ENCODE assay signal across 8 mouse cellular contexts in genomic region chr10:125387782-125388415, GRCm38 (mm10). TPM values are rescaled to one million over a fixed set of nuclear protein-coding genes. Genes with fewer than 3 reads are reported as not detected.
DNase-seq lines count a peak whose midpoint lies in the region; ATAC-seq and TF ChIP-seq lines count a peak whose summit lies in the region.

No protein-coding gene starts in this region.

- H3K9ac ChIP-seq in intestine, embryonic 15.5 days: no peak overlapping the region
- no peak overlapping the region for H3K9ac ChIP-seq in intestine, postnatal 0 days (ENCODE audit: low read depth, low read length)
- H3K9ac ChIP-seq in forebrain, postnatal 0 days: peak overlapping the region; percentile 45
- H3K9ac ChIP-seq in lung, postnatal 0 days (replicated peaks; ENCODE audit: low read depth): no peak overlapping the region

- H3K27ac ChIP-seq in intestine, embryonic 15.5 days: no peak overlapping the region
- H3K27ac ChIP-seq in intestine, postnatal 0 days (ENCODE audit: low read depth, low read length): no peak overlapping the region
- peak overlapping the region; percentile 96 for H3K27ac ChIP-seq in bone marrow macrophage, adult 2 months (ENCODE audit: insufficient read depth, low read depth, low read length)
- peak overlapping the region; percentile 70 for H3K27ac ChIP-seq in forebrain, postnatal 0 days (ENCODE audit: low read depth, low read length)
- H3K27ac ChIP-seq in lung, postnatal 0 days (ENCODE audit: low read length): no peak overlapping the region

- 0 out of 2 replicates have a peak, but pooled peaks cover 5% of the 10 kb centered on the region for H3K4me1 ChIP-seq in intestine, embryonic 15.5 days (replicated peaks)
- no peaks in the 10 kb centered on the region for H3K4me1 ChIP-seq in intestine, postnatal 0 days (replicated peaks; ENCODE audit: control insufficient read depth, insufficient read depth, low read length)
- H3K4me1 ChIP-seq in bone marrow macrophage, adult 2 months (ENCODE audit: control insufficient read depth, insufficient read depth, low read length): peaks cover 17% of the 10 kb centered on the region
- 0 out of 2 replicates have a peak, but pooled peaks cover 5% of the 10 kb centered on the region for H3K4me1 ChIP-seq in forebrain, postnatal 0 days (ENCODE audit: insufficient read depth)
- no peaks in the 10 kb centered on the region for H3K4me1 ChIP-seq in lung, postnatal 0 days (ENCODE audit: insufficient read depth, low read depth, low read length)

- TF ChIP-seq EP300 in lung, postnatal 0 days (IDR thresholded peaks at IDR 0.05): no peak

- no peak overlapping the region for H3K4me3 ChIP-seq in intestine, embryonic 15.5 days (replicated peaks)
- no peak overlapping the region for H3K4me3 ChIP-seq in intestine, postnatal 0 days (ENCODE audit: low read depth, low read length)
- peak overlapping the region; percentile 68 for H3K4me3 ChIP-seq in bone marrow macrophage, adult 2 months (ENCODE audit: insufficient read depth, low read length)
- peak overlapping the region; percentile 79 for H3K4me3 ChIP-seq in forebrain, postnatal 0 days (ENCODE audit: low read depth, low read length)
- H3K4me3 ChIP-seq in lung, postnatal 0 days (ENCODE audit: low read depth, low read length): no peak overlapping the region

- TF ChIP-seq POLR2A in bone marrow macrophage, adult 2 months (IDR thresholded peaks at IDR 0.05; ENCODE audit: borderline replicate concordance, low read depth, low read length): no peak

- no peaks in the 10 kb centered on the region for H3K9me3 ChIP-seq in intestine, embryonic 15.5 days
- H3K9me3 ChIP-seq in intestine, postnatal 0 days (ENCODE audit: control insufficient read depth): no peaks in the 10 kb centered on the region
- no peaks in the 10 kb centered on the region for H3K9me3 ChIP-seq in forebrain, postnatal 0 days (ENCODE audit: low read length)
- H3K9me3 ChIP-seq in lung, postnatal 0 days (ENCODE audit: low read length): no peaks in the 10 kb centered on the region

- peak; percentile 50 for DNase-seq in forebrain, postnatal 0 days
- DNase-seq in lung, postnatal 0 days (ENCODE audit: low spot score): peak; percentile 8
- DNase-seq in spleen, postnatal 36 days (ENCODE audit: low spot score in 2 of 2): peak; percentile 62 to 64
- no peak for DNase-seq in ovary, postnatal 10 days (ENCODE audit: low spot score)
- DNase-seq in thymus, postnatal 10 days (ENCODE audit: low spot score in 2 of 2): no peak

- WGBS in intestine, embryonic 15.5 days: 62% methylated on average over 14 of the region's 14 CpGs
- 70% methylated on average over 14 of the region's 14 CpGs for WGBS in intestine, postnatal 0 days
- 31% methylated on average over 14 of the region's 14 CpGs for WGBS in forebrain, postnatal 0 days
- 53% methylated on average over 14 of the region's 14 CpGs for WGBS in lung, postnatal 0 days

- no peaks in the 10 kb centered on the region for H3K27me3 ChIP-seq in intestine, embryonic 15.5 days (replicated peaks)
- no peaks in the 10 kb centered on the region for H3K27me3 ChIP-seq in intestine, postnatal 0 days (replicated peaks; ENCODE audit: control insufficient read depth, insufficient read depth, low read length)
- H3K27me3 ChIP-seq in forebrain, postnatal 0 days (ENCODE audit: insufficient read depth, low read length): no peaks in the 10 kb centered on the region
- no peaks in the 10 kb centered on the region for H3K27me3 ChIP-seq in lung, postnatal 0 days (replicated peaks; ENCODE audit: insufficient read depth, low read length)

- TF ChIP-seq CTCF in intestine, postnatal 0 days (IDR thresholded peaks at IDR 0.05; ENCODE audit: low read depth): no peak
- TF ChIP-seq CTCF in bone marrow macrophage, adult 2 months (IDR thresholded peaks at IDR 0.05; ENCODE audit: low read depth, low read length): no peak
- TF ChIP-seq CTCF in forebrain, postnatal 0 days (IDR thresholded peaks at IDR 0.05; ENCODE audit: low read depth): no peak
- TF ChIP-seq CTCF in lung, postnatal 0 days (IDR thresholded peaks at IDR 0.05): no peak

- H3K36me3 ChIP-seq in intestine, embryonic 15.5 days: no peaks in the 10 kb centered on the region
- no peaks in the 10 kb centered on the region for H3K36me3 ChIP-seq in intestine, postnatal 0 days (ENCODE audit: control insufficient read depth, insufficient read depth)
- no peaks in the 10 kb centered on the region for H3K36me3 ChIP-seq in forebrain, postnatal 0 days (ENCODE audit: insufficient read depth)
- no peaks in the 10 kb centered on the region for H3K36me3 ChIP-seq in lung, postnatal 0 days (ENCODE audit: insufficient read depth, low read length)

- no peak for ATAC-seq in intestine, embryonic 15.5 days
- no peak for ATAC-seq in intestine, postnatal 0 days
- no peak for ATAC-seq in forebrain, postnatal 0 days
- no peak for ATAC-seq in lung, postnatal 0 days

- 0 out of 2 replicates have a peak overlapping the region, but pooled peaks have one; percentile 88 for H3K4me2 ChIP-seq in intestine, embryonic 15.5 days (replicated peaks)
- H3K4me2 ChIP-seq in intestine, postnatal 0 days (replicated peaks; ENCODE audit: low read depth): no peak overlapping the region
- peak overlapping the region; percentile 60 for H3K4me2 ChIP-seq in forebrain, postnatal 0 days (ENCODE audit: low read depth)
- H3K4me2 ChIP-seq in lung, postnatal 0 days (replicated peaks; ENCODE audit: low read depth, low read length): no peak overlapping the region

RNA-seq across cellular contexts. Expression of gene Slc16a7, which starts 1.4 kb away (rescaled TPM):
- 3.1 and 4.7 TPM in 2 replicates for polyA plus RNA-seq in intestine, embryonic 15.5 days (2015; fragmentation: Nextera tagmentation; extraction: Ambion mirVana)
- 1.4 and 2.0 TPM in 2 replicates for polyA plus RNA-seq in intestine, postnatal 0 days (2015; fragmentation: Nextera tagmentation; extraction: Ambion mirVana)
- polyA plus RNA-seq in bone marrow macrophage, adult 2 months (2012; ENCODE audit: insufficient read depth, insufficient read length, missing spikeins): 34.6 and 36.5 TPM in 2 replicates
- total RNA-seq in forebrain, postnatal 0 days (2014; rRNA removed): 22.7 and 27.0 TPM in 2 replicates
- polyA plus RNA-seq in forebrain, postnatal 0 days (2015; fragmentation: Nextera tagmentation; extraction: Ambion mirVana): 7.6 and 8.9 TPM in 2 replicates
- 6.1 and 6.5 TPM in 2 replicates for polyA plus RNA-seq in lung, postnatal 0 days (2015; fragmentation: Nextera tagmentation; extraction: Ambion mirVana)

Comparison
In these comparisons a context has a peak if more than half of its experiments do, and no peak if none do; other contexts are left out.
1. H3K4me2 ChIP-seq: peak in intestine, embryonic 15.5 days (single experiment) and forebrain, postnatal 0 days (single experiment); none in intestine, postnatal 0 days (single experiment) and lung, postnatal 0 days (single experiment).
2. H3K27ac ChIP-seq: peak in bone marrow macrophage, adult 2 months (single experiment) and forebrain, postnatal 0 days (single experiment); none in intestine, embryonic 15.5 days (single experiment), intestine, postnatal 0 days (single experiment) and lung, postnatal 0 days (single experiment).
3. H3K4me3 ChIP-seq: peak in bone marrow macrophage, adult 2 months (single experiment) and forebrain, postnatal 0 days (single experiment); none in intestine, embryonic 15.5 days (single experiment), intestine, postnatal 0 days (single experiment) and lung, postnatal 0 days (single experiment).
4. DNase-seq: peak in forebrain, postnatal 0 days (single experiment), lung, postnatal 0 days (single experiment) and spleen, postnatal 36 days (2 of 2); none in ovary, postnatal 10 days (single experiment) and thymus, postnatal 10 days (0 of 2).